Mouse (Mus musculus) heart, postnatal 36 days (tissue): ENCODE results near the gene Grk6. TPM values are rescaled to one million over a fixed set of nuclear protein-coding genes. Genes with fewer than 3 reads are reported as not detected.

ENCODE experiments used
- DNase-seq, 2 experiments: peaks; one replicate each; pipeline ENCODE4 v3.0.0; 2021 to 2022
- intact Hi-C: fragments of 180-260 bp; cut with DNase I; formaldehyde crosslinking; loops from one replicate; pipeline ENCODE4 v1.15.1; 2025
- microRNA-seq, 2 experiments: library from miRNA; unstranded; fragments of <30 nt; microRNA quantifications; one replicate each; pipeline ENCODE4 v1.2.0; 2021; ENCODE audit warnings: borderline number of aligned reads in 2 of 2
- total RNA-seq, 2 experiments: library from RNA; stranded (reverse); gene quantifications; 2 replicates each; pipeline ENCODE4 v1.2.3; 2021

Gene Grk6
- total RNA-seq, 2 experiments from 2014 or later = 17.6 to 18.1 TPM

DNA sequence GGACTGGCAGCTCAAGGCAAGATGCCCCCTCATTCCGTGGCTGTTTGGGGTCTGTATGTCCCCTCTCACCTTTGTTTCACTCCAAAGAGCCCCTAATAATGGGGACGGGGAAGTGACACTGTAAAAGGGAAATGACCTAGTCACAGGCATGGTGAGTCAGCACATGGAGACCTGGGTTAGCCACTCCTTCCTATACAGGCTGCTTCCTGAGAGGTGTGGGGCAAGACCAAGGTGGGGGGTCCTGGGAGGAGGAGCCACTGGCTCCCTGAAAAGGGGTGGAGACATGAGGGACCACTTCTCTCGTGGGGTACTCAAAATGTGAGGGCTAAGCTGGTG lies 65.4 kb downstream of the Grk6 start:
- no peak for DNase-seq
- intact Hi-C loops = no loop called here

Small RNAs within 50 kb of the gene (microRNA-seq; reads per million reads assigned to microRNA genes)
- gene Mir6943 (1.4 to 3.4 reads per million in 2 experiments), gene Mir6944 (1.3 to 4.3 reads per million in 2 experiments), gene Mir6945 (2.0 to 5.1 reads per million in 2 experiments)

Other genes with a start within 250 kb of the Grk6 start
- 10 to 100 TPM; 57.8 to 62.0 TPM for gene Nsd1, start 235.3 kb upstream of the Grk6 start, total RNA-seq
- gene Prelid1, start 124.6 kb upstream of the Grk6 start, total RNA-seq = 10 to 100 TPM; 46.7 to 52.5 TPM
- gene Rab24, start 123.1 kb upstream of the Grk6 start, total RNA-seq = 10 to 100 TPM; 39.2 to 40.5 TPM
- gene Mxd3, start 115.2 kb upstream of the Grk6 start, total RNA-seq = under 1 TPM; 0.33 to 0.53 TPM
- gene Lman2, start 82.3 kb upstream of the Grk6 start, total RNA-seq = 10 to 100 TPM; 47.7 to 48.1 TPM
- 1 to 10 TPM in 1 of 2 experiments, under 1 TPM in 1; 0.47 to 1.0 TPM for gene Rgs14, start 75.3 kb upstream of the Grk6 start, total RNA-seq
- gene Slc34a1, start 46.9 kb upstream of the Grk6 start, total RNA-seq = not detected
- gene Pfn3, start 29.8 kb upstream of the Grk6 start, total RNA-seq = not detected
- gene F12, start 18.3 kb upstream of the Grk6 start, total RNA-seq = not detected
- gene Prr7, start 19.2 kb downstream of the Grk6 start, total RNA-seq = under 1 TPM; 0.58 to 0.70 TPM
- gene Dbn1, start 43.0 kb downstream of the Grk6 start, total RNA-seq = 1 to 10 TPM; 9.4 to 9.6 TPM
- gene Pdlim7, start 68.6 kb downstream of the Grk6 start, total RNA-seq = 10 to 100 TPM; 49.3 to 49.9 TPM
- gene Dok3, start 84.2 kb downstream of the Grk6 start, total RNA-seq = 1 to 10 TPM; 2.2 to 2.7 TPM
- gene Ddx41, start 91.6 kb downstream of the Grk6 start, total RNA-seq = 10 to 100 TPM; 14.4 to 14.7 TPM
- 10 to 100 TPM; 13.7 to 18.1 TPM for gene Fam193b, start 126.0 kb downstream of the Grk6 start, total RNA-seq
- 10 to 100 TPM; 85.3 to 86.2 TPM for gene Tmed9, start 128.7 kb downstream of the Grk6 start, total RNA-seq
- gene B4galt7, start 154.8 kb downstream of the Grk6 start, total RNA-seq = 1 to 10 TPM; 9.0 to 9.7 TPM
- 10 to 100 TPM; 12.5 TPM for gene Caml, start 177.9 kb downstream of the Grk6 start, total RNA-seq
- 10 to 100 TPM; 21.4 to 23.2 TPM for gene Ddx46, start 190.0 kb downstream of the Grk6 start, total RNA-seq
- gene B230219D22Rik, start 248.1 kb downstream of the Grk6 start, total RNA-seq = 10 to 100 TPM; 39.6 to 45.0 TPM